Mouse (Mus musculus) hindbrain, embryonic 13.5 days (tissue): ENCODE data around the gene Taar8c. TPM values are rescaled to one million over a fixed set of nuclear protein-coding genes. Genes with fewer than 3 reads are reported as not detected.

Source experiments
- polyA plus RNA-seq: library from polyadenylated mRNA; unstranded; fragments of >200 nt; fragmentation: Nextera tagmentation; extraction: Ambion mirVana; gene quantifications from 2 replicates; pipeline ENCODE4 v1.2.1, GENCODE M21; 2015

The Taar8c gene
- polyA plus RNA-seq, 1 experiment from 2014 or later, result not detected

Other genes with a start within 250 kb of the Taar8c start
- 0.09 and 0.21 TPM in 2 replicates for gene Vnn1, start 207.2 kb downstream of the Taar8c start, polyA plus RNA-seq
- gene Taar1, start 181.6 kb downstream of the Taar8c start, polyA plus RNA-seq, result not detected in 2 replicates
- not detected in 2 replicates for gene Taar2, start 163.3 kb downstream of the Taar8c start, polyA plus RNA-seq
- not detected in 2 replicates for gene Taar3, start 152.4 kb downstream of the Taar8c start, polyA plus RNA-seq
- not detected in 2 replicates for gene Taar4, start 141.4 kb downstream of the Taar8c start, polyA plus RNA-seq
- gene Taar5, start 131.2 kb downstream of the Taar8c start, polyA plus RNA-seq, result not detected in 2 replicates
- not detected in 2 replicates for gene Taar6, start 116.3 kb downstream of the Taar8c start, polyA plus RNA-seq
- gene Taar7a, start 108.4 kb downstream of the Taar8c start, polyA plus RNA-seq, result not detected in 2 replicates
- not detected in 2 replicates for gene Taar7b, start 102.0 kb downstream of the Taar8c start, polyA plus RNA-seq
- not detected in 2 replicates for gene Taar7d, start 74.7 kb downstream of the Taar8c start, polyA plus RNA-seq
- not detected in 2 replicates for gene Taar7e, start 64.3 kb downstream of the Taar8c start, polyA plus RNA-seq
- not detected in 2 replicates for gene Taar7f, start 52.4 kb downstream of the Taar8c start, polyA plus RNA-seq
- gene Taar8a, start 25.4 kb downstream of the Taar8c start, polyA plus RNA-seq, result not detected in 2 replicates
- not detected in 2 replicates for gene Taar8b, start 9.6 kb downstream of the Taar8c start, polyA plus RNA-seq
- not detected in 2 replicates for gene Taar9, start 7.6 kb upstream of the Taar8c start, polyA plus RNA-seq
- gene Stx7, start 47.4 kb upstream of the Taar8c start, polyA plus RNA-seq, result 273 and 279 TPM in 2 replicates
- gene Moxd1, start 121.6 kb upstream of the Taar8c start, polyA plus RNA-seq, result 8.6 and 9.6 TPM in 2 replicates